Mouse (Mus musculus) heart, postnatal 4 days (tissue): Measurements from ENCODE around the gene Kdsr. TPM values are rescaled to one million over a fixed set of nuclear protein-coding genes. Genes with fewer than 3 reads are reported as not detected.
"Not testable (repeated sequence)": the region's sequence is repeated elsewhere in the genome, so short reads cannot be mapped to it uniquely, and the experiment has no call there.

Experiments used
- DNase-seq: peaks from one replicate; pipeline ENCODE4 v3.0.0; 2021
- total RNA-seq, 2 experiments: library from RNA; stranded (reverse); gene quantifications; 2 replicates each; pipeline ENCODE4 v1.2.3; 2021

Kdsr gene
- total RNA-seq, 2 experiments from 2014 or later: 7.8 to 9.7 TPM

DNA sequence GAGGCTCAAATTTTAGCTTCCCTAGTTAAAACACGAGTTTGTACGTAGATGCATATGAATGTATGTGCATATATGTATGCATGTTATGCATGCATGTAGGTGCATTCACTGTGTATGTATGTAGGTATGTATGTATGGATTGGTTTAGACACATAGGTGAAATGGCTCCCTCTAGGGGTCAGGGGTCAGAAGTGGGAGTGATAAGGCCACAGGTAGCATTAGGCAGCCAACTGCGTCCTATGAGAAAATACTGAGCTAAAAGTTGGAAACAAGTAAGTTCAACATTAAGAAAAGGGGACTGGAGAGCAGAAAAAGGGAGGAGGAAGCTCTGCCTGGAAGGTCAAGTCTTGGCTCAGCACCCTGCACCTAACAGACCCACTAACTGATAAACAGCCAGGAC lies 21.4 kb downstream of the Kdsr start:
- DNase-seq: no peak

DNA sequence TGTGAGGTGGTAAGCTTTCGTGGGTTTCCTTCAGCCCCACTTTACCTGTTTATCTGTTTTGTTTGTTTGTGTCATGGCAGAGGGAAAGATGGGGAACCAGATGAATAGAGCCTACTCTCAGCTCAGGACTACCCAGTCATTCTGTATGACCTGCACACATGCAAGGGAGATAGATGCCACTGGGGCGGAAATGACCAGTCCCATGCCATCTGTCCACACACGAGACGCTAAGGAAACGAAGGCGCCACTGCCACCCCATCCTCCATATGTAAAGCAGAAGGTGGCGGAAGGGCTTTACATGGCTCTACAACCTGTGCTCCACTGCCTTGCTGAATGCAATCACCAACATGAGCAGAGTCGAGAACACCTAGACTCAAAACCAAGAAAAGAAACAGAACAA lies 23.3 kb downstream of the Kdsr start:
- DNase-seq: no peak

DNA sequence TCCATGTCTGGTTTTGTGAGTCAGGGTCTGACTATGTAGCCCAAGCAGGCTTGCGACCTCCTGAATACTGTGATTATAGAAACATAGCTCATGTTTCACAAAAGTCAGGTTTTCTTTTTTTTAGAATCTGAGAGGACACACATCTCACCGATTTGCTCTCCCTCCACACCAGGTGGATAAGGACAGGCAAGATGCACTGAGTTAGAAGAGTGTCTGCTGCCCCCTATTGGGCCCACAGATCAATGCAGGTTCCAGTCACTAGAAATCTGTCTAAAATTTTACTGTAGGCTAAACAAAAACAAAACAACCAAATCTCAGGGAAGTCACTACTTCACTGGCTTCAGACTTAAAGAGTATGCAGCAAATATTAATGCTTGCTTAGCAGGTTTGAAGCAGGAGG lies 23.9 kb downstream of the Kdsr start:
- peak; percentile 52 for DNase-seq

DNA sequence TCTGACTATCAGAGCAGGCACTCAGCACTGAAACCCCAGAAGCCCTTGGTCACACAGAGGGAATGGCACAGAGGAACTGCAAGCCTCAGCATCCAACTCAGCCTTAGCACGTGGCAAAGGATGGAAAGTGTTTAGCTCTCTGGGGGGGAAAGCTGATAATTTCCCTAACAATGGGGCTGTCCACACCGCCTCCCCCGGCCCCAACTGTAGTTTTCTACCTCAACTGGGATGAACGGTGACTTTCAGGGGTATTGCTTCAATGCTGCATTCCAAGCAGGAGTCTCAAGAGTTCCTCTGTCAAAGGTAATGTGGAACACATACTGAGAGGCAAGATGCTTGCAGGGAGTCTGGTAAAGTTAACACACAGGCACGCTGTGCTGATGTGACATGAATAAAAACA lies 37.5 kb downstream of the Kdsr start:
- no peak for DNase-seq

DNA sequence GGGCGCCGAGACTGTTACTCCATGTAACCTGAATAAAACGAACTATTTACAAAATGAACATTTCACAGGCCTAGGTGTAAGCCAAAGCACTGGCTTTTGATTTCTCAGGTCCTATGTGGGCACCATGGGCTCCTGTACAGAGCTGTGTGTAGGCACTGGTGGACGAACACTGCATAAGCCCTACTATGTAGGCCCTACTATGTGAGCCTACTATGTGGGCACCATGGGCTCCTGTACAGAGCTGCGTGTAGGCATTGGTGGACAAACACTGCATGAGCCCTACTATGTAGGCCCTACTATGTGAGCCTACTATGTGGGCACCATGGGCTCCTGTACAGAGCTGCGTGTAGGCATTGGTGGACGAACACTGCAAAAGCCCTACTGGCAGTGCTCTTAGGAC lies 41.8 kb downstream of the Kdsr start:
- DNase-seq: not testable (repeated sequence)

DNA sequence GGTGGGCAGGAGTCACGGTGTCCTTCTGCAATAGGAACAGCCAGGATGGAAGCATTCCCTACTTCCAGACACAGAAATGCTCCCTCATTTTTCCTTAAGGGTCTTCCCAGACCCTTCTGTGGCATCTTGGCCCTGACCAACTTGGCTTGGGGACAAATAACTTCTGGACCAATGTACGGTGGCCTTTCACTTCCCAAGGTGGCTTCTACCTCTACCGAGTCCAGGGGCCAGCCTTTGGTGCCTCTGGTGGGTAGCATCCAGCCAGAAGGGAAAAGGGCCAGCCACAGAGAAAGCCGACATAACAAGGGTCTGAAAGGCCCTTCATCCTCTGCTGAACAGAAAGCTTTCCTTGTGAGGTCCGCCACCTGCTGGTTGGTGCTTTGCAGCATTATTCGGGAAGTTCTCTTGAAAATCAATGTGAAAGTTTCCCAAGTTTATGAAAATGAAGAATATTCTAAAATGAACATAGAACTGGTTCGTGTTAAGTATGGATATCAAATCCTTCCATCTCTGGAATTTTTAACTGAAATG lies 42.4 kb downstream of the Kdsr start:
- peak; percentile 87 for DNase-seq

DNA sequence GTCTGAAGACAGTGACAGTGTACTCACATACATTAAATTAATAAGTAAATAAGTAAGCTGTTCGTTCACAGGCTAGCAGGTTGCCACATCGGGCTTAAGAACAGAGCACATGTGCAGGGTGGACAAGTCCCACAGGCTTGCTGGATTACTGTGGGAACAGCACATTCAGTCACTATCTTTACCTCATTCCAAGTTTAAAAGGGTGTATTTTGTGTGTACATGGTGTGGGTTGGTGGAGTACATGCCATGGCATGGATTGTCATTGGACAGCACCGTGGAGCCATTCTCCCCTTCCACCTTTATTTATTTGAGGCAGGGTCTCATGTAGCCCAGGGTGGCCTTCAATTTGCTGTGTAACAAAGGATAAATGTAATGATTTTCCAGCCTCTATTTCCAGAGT lies 43.4 kb downstream of the Kdsr start:
- DNase-seq: no peak

DNA sequence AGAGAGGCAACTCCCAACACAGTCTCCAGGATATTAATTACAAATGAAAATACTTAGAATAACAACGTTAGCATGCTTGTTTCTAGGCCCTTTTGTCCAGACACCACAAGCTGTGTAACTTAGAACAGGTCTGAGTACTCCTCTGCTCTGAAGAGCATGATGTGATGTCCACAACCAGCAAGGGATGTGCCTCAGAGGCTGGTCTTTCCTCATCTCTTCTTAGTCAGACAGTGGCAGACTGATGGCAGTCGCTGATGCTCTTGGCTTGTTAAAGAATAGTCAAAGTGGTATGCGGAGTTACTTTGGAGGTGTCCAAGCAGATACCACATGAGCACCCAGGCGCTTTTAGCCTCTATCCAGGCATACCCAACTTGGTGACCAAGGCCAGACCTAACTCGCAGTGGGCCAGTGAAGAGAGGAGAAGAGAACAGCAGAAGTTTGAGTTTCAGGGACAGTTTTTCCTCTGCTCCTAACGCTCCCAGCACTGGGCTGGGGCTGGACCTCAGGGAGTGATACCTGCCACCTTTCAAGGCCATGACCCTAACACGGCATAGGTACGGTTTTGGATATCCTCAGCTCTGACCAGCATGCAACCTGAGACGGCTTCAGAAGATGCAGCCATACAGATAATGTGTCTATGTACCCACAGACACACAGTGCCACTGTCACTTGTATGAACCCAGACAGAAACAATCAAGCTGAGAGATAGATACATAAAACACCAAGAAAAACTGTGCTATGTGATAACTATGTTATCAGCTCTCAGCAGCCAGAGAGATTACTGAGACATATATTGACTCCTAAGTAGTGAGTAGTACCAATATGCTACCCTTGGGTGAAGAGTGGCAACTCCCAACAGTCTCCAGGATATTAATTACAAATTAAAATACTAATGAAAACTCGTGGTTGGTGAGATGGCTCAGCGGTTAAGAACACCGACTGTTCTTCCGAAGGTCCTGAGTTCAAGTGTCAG lies 44.1 kb downstream of the Kdsr start:
- no peak for DNase-seq

DNA sequence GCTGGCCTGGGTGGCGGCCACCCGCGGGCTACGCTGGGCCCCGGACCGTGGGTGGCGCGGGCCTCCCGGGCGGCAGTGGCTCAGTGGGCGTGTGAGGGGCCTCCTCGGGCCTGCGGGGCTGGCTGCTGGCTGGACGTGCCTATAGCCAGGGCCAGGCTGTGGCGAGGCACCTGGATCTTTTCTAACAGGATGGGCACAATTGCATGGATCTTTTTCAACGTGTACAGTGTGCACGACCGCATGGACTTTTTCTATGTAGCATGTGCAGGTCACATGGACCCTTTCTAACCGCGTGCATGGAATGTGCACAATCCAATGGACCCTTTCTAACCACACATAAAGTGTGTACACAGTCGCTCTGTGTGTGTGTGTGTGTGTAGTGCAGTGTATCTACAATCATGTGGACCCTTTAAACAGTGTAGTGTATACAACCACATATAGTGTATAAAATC lies 45.0 kb downstream of the Kdsr start:
- DNase-seq: no peak

DNA sequence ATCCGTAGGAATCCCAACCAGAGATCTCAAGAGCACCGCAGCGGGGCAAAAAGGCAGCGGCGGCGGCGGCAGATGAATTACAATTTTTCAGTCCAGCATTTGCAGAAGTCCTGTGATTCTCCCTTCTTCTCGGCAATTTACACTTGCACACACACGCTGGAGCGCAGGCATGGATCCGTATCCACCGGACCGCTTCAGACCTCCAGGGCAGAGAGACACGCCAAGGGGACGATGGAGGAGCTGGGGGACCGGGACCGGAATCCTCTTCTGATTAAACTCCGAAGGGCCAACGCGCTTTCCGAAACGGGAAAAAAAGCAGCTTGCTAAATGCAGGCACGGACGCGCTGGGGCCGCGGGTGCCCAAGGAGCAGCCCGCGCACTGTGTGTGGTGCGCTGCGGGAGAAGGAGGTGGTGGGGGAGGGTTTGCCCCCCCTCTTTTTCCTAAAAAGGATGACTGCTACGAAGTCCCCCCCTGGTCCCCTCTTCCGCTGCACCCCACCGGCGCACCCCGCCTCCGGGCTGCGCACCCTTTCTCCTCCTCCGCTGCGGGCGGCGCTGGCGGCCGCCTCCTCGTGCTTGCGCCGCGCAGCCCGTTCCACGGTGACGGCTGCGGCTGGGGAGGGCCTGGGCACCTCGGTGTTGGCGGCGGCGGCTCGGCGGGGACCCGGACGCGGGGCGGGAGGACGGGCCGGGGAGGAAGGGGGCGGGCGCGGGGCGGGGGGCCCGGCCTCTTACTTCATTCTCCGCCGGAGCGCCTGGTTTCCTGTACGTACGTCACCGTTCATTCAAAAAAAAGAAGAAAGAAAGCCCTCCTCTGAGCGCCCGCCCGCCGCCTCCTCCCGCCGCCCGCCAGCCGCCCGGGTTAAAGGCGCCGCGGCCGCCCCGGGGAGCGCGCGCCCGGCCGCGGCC lies 45.7 kb downstream of the Kdsr start, which contains the start of gene Bcl2:
Gene Bcl2, minus strand, starts transcription at position 654 of the 909 bp plus-strand sequence.
- peak; percentile 78 for DNase-seq

DNA sequence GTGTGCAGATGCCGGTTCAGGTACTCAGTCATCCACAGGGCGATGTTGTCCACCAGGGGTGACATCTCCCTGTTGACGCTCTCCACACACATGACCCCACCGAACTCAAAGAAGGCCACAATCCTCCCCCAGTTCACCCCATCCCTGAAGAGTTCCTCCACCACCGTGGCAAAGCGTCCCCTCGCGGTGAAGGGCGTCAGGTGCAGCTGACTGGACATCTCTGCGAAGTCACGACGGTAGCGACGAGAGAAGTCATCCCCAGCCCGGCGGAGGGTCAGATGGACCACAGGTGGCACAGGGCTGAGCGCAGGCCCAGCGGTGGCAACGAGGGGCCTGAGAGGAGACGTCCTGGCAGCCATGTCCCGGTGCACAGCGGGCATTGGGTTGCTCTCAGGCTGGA lies 47.2 kb downstream of the Kdsr start:
- peak; percentile 76 for DNase-seq

DNA sequence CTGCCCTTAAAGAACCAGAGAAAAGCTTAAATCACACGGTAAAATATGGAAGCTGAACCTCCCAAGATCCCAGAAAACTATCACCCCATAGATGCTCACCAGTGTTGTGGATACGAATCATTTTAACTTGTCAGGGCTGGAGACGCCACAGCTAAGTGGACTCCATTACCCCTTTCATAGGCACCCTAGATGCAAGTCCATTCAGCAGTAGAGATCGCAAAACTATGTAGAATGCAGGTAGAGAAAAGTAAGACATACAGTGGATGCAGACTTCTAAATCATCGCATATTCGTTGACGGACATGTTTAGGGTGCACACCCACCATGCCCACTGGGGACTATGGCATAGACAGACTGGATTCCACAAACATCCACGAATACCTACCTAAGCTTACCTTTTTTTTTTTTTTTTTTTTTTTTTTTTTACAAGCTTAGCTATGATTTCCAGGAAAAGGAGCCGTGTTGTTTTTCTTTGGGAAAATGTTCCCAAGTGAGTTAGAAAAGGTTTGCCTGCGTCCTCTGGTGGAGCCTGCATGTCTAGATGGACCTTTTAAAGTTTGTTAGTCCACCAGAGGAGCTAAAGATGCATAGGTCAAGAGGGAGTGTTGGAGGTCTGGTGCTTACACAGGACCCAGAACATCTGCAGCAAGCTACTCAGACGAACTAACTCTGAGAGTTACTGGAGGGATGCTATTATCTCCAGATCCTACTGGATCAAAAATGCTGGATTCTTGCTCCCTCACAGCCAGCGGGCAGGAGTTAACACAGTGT lies 48.0 kb downstream of the Kdsr start:
- no peak for DNase-seq

DNA sequence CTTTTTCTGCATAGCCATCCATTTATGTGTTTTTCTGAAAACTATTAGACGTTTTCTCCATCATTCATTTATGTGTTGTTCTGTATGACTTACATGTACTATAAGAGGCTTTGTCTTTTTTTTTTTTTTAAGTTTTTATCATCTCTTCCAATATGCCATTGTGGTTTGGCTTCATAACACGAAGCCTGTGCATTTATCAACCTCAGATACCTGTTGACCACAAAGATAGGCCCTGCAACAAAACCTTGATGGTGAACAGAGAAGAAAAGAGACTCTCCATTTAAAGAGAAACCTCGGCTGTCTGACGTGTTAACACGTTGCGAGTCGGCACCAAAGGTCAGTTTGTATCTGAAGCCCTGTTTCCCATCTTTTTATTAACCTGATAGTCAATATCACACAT lies 49.3 kb downstream of the Kdsr start:
- DNase-seq: no peak

DNA sequence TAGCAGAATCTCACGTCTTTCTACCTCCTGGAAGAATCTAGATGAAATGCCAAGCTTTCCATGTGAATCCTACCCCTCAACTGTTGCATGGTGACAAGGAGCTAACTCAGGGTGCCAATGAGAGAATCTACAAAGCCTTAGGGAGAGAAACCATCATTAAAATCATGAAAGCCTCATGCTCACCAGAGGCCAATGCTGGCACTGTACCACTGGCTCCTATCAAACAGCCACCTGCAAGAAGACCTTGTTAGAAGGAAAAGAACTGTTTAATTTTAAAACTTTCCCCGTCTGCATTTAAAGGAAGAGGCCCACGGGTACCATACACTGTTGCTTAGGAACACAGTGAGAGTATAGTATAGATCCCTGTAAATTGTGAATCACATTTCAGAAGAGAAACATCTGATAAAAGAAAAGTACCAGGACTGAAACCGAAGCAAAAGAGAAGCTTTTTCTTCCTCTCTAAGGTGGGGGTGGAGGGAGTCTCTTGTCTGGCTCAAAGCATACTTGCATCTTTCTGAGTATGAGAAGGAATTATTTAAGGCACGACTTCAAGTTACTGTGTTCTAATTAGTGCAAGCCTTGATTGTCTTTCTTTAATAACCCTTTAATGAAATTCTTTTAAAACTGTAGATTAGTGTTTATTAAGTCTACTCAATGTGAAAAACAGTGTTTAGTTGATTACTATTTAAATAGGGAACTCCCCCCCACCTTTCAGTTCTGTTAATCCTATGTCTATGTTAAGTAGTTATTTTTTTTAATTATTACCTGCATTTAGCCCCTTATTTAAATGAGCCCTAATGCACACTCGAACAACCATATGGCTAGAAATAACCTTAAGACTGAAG lies 52.3 kb downstream of the Kdsr start:
- DNase-seq: no peak

DNA sequence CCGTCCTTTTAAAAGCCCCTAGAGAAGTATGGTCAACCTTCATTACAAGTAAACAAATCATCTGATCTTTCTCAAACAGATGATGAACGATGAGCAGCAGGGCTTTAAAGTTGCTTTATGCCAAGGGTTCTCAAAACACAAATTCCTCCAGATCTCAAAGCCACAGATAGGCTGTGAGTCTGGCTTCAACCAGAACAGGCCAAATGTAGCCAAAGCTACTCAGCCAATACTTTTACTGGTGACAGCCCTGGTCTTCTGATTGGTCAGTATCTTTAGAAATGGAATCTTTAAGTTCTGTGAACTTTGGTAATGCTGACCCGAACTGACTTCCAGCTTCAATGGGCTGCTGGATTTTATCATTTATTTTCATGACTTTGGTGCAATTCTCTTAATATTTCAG lies 56.3 kb downstream of the Kdsr start:
- DNase-seq: no peak

DNA sequence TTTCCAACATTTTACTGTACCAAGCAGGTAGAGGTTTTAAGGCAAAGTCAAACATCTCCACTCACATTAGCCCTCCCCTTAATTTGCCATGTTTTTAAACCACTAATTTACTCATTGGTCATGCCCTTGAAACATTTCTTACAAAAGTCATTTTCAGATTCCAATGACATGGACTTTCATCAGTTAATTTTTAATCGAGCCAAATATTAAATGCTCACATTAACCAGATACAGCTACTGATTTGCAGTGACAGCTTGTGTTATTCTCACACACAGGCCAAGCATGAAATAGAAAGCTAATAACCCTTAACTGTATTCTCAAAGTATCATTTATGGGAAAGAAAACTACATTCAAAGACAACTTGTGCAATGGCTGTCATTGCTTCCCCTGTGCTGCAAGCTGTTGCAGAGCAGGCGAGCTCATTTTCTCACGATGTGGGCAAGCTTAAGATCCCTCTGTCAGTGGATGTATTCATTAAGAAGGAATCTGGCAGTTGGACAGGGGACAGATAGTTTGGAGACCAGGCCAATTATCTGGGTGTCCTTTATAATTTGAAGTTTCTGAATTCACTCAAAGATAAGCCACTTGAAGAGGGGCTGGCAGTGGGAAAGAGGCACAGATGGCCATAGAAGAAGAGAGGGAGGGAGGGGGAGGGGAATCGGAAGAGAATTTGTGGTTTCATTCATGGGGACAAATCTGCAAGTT lies 56.9 kb downstream of the Kdsr start:
- DNase-seq: no peak

DNA sequence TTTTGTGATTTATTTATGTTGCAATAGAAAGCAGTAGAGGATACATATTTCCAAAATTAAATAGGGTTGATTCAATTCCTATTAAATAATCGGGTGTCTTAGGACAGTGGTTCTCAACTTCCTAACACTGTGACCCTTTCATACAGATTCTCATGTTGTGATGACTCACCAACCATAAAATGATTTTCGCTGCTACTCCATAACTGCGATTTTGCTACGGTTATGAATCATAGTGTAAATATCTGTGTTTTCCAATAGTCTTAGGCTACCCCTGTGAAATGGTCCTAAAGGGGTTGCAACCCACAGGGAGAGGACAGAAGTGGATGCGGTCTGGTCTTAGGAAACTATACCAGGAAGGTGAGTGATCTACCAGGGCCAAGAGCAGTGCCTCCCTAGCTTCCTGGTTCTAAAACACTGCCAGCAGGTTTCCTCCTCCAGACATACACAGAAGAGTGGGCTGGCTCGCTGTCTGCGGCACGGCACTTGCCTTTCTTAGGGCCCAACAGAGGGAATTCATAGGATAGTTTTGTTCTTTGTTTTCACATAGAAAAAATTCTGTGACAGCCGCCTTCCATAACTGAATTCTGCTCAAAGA lies 58.9 kb downstream of the Kdsr start:
- no peak for DNase-seq

DNA sequence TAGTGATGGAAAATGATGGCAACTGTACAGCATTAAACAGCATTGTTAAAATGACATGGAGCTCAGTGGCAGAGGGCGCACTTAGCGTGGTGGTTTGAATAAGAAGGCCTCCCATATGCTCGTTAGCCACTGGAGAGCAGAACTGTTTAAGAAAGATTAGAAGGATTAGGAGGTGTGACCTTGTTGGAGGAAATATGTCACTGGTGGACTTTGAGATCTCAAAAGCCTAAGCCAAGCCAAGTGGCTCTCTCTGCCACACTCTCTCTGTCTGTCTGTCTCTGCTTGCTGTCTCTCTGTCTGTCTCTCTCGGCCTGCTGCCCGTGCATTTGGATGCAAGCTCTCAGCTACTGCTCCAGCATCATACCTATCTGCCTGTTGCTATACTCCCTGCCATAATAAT lies 63.1 kb downstream of the Kdsr start:
- no peak for DNase-seq

DNA sequence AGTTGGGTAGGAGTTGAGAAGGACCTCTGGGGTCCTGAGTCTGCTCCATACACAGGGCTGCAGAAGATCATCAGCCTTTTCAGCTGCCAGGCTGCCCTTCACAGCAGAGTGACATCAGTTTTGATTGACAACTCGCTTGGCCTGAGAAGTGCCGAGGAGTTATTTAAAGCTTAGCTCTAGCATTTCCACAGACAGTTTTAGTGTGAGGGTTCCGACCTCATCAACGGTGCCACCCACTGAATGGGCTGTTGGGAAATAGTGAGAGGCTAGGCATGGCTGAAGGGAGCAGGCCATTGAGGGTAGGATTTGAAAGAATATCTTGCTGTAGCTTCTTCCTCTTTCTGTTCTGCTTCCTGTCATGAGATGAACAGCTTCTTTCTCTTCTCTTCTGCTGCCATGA lies 63.9 kb downstream of the Kdsr start:
- no peak for DNase-seq

DNA sequence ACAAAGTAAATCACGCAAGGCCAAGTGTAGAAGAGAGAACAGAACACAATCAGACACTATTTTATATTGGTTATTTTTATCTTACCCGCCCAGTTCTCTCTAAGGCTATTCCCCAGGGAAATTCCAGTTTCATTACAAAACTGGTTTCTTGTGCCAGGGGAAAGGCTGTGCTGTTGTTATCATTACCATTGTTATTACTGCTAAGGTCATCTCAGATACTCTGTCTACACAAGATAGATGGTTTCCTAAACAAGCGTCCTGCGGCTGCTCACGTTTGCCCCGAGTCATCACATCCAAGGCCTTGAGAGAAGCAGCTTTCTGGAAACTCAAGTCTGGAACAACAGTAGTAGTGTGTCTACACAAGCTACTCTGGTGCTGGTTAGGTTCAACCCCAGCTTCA lies 65.2 kb downstream of the Kdsr start:
- no peak for DNase-seq
